ENCODE assay signal across 15 mouse cellular contexts in genomic region chr10:108359974-108360373, GRCm38 (mm10). TPM values are rescaled to one million over a fixed set of nuclear protein-coding genes. Genes with fewer than 3 reads are reported as not detected.
DNase-seq lines count a peak whose midpoint lies in the region; ATAC-seq and TF ChIP-seq lines count a peak whose summit lies in the region.
"Had no signal": no experiment of that assay in that cellular context is flagged by ENCODE, and none has a peak within 500 bp of the region (broad histone marks: within the 10 kb centered on the region; RNA-seq: fewer than 3 reads in every experiment).

No protein-coding gene starts in this region.

- H3K27ac ChIP-seq in liver, embryonic 11.5 days (ENCODE audit: low read depth, low read length), result no peak overlapping the region
- H3K27ac ChIP-seq in midbrain, postnatal 0 days (ENCODE audit: low read depth, low read length), result no peak overlapping the region
- H3K27ac ChIP-seq: hindbrain, embryonic 13.5 days; midbrain, embryonic 13.5 days; neural tube, embryonic 12.5 days had no signal

- DNase-seq in adrenal gland, postnatal 10 days, result peak; percentile 21
- DNase-seq in adrenal gland, postnatal 25 days, result no peak
- DNase-seq in 3T3-L1 (ENCODE audit: low read depth, low spot score), result peak; percentile 25
- DNase-seq in adipocyte (ENCODE audit: low spot score), result peak; percentile 16
- DNase-seq in liver, embryonic 11.5 days (ENCODE audit: low spot score), result no peak
- DNase-seq in layer of hippocampus, adult 18-20 months (ENCODE audit: low spot score in 2 of 2), result no peak
- DNase-seq in midbrain, postnatal 0 days (ENCODE audit: low spot score), result no peak
- DNase-seq: layer of hippocampus, postnatal 36 days; lung, adult 18-20 months had no signal

- H3K4me1 ChIP-seq in liver, embryonic 11.5 days (replicated peaks; ENCODE audit: control insufficient read depth, insufficient read depth, low read length), result no peaks in the 10 kb centered on the region
- H3K4me1 ChIP-seq in midbrain, postnatal 0 days (ENCODE audit: insufficient read depth, low read length), result no peaks in the 10 kb centered on the region
- H3K4me1 ChIP-seq: neural tube, embryonic 12.5 days had no signal

- no peak for TF ChIP-seq CTCF in midbrain, postnatal 0 days (IDR thresholded peaks at IDR 0.05)

- no peak overlapping the region for H3K4me3 ChIP-seq in liver, embryonic 11.5 days (ENCODE audit: low read depth, low read length)
- H3K4me3 ChIP-seq in midbrain, postnatal 0 days (ENCODE audit: low read depth, low read length), result no peak overlapping the region
- H3K4me3 ChIP-seq: heart, embryonic 12.5 days; hindbrain, embryonic 13.5 days; midbrain, embryonic 13.5 days; neural tube, embryonic 12.5 days had no signal

- no peak overlapping the region for H3K4me2 ChIP-seq in liver, embryonic 11.5 days
- H3K4me2 ChIP-seq in midbrain, postnatal 0 days (ENCODE audit: low read depth, low read length, poor library complexity, severe bottlenecking), result no peak overlapping the region
- H3K4me2 ChIP-seq: heart, embryonic 12.5 days; hindbrain, embryonic 13.5 days; midbrain, embryonic 13.5 days; neural tube, embryonic 12.5 days had no signal

- H3K9me3 ChIP-seq in liver, embryonic 11.5 days (ENCODE audit: control insufficient read depth, low read length), result no peaks in the 10 kb centered on the region
- 0 out of 2 replicates have a peak, but pooled peaks cover 4% of the 10 kb centered on the region for H3K9me3 ChIP-seq in midbrain, postnatal 0 days (ENCODE audit: low read length)
- H3K9me3 ChIP-seq: heart, embryonic 12.5 days; hindbrain, embryonic 13.5 days; neural tube, embryonic 12.5 days had no signal

- H3K27me3 ChIP-seq in liver, embryonic 11.5 days (replicated peaks; ENCODE audit: control insufficient read depth, insufficient read depth, low read length), result no peaks in the 10 kb centered on the region
- H3K27me3 ChIP-seq in midbrain, postnatal 0 days (ENCODE audit: insufficient read depth, low read length), result no peaks in the 10 kb centered on the region
- H3K27me3 ChIP-seq: heart, embryonic 12.5 days; hindbrain, embryonic 13.5 days; midbrain, embryonic 13.5 days; neural tube, embryonic 12.5 days had no signal

- H3K36me3 ChIP-seq in liver, embryonic 11.5 days (ENCODE audit: control insufficient read depth, insufficient read depth, low read length), result peaks cover 4% of the 10 kb centered on the region; the same call in 1 of the 2 replicates
- no peaks in the 10 kb centered on the region for H3K36me3 ChIP-seq in midbrain, postnatal 0 days (ENCODE audit: insufficient read depth, low read length)
- H3K36me3 ChIP-seq: hindbrain, embryonic 13.5 days; midbrain, embryonic 13.5 days; neural tube, embryonic 12.5 days had no signal

- 78% methylated on average over 16 of the region's 16 CpGs for whole genome bisulfite sequencing in liver, embryonic 11.5 days
- 87% methylated on average over 16 of the region's 16 CpGs for WGBS in midbrain, postnatal 0 days

- no peak overlapping the region for H3K9ac ChIP-seq in liver, embryonic 11.5 days (ENCODE audit: low read depth, low read length)
- no peak overlapping the region for H3K9ac ChIP-seq in midbrain, postnatal 0 days (replicated peaks; ENCODE audit: low read length, poor library complexity, severe bottlenecking)
- H3K9ac ChIP-seq: heart, embryonic 12.5 days; hindbrain, embryonic 13.5 days; midbrain, embryonic 13.5 days; neural tube, embryonic 12.5 days had no signal

- 0 out of 2 replicates have a peak, but pooled peaks have one; percentile 24 for ATAC-seq in liver, embryonic 11.5 days (replicated peaks; ENCODE audit: low FRiP score)
- ATAC-seq in midbrain, postnatal 0 days (ENCODE audit: low FRiP score), result no peak
- no peak for ATAC-seq in megakaryocyte-erythroid progenitor cell, adult 5-6 weeks (replicated peaks; ENCODE audit: low FRiP score, low TSS enrichment, poor library complexity, severe bottlenecking)
- ATAC-seq: activated CD4-positive, CD25-positive, alpha-beta regulatory T cell, adult 4 months; midbrain, embryonic 13.5 days had no signal

RNA-seq across cellular contexts. Expression of gene Pawr, which starts 28.1 kb away (rescaled TPM):
- 10 to 100 TPM in 1 of 2 experiments, 1 to 10 TPM in 1; 6.7 to 10.4 TPM for total RNA-seq in adrenal gland, postnatal 10 days (2021)
- 11.7 and 12.3 TPM in 2 replicates for total RNA-seq in adrenal gland, postnatal 25 days (2021)
- polyA plus RNA-seq in liver, embryonic 11.5 days (2014; fragmentation: Nextera tagmentation; extraction: Ambion mirVana), result 12.8 and 13.7 TPM in 2 replicates
- 1 to 10 TPM; 2.6 to 2.7 TPM for total RNA-seq in layer of hippocampus, adult 18-20 months (2021)
- total RNA-seq in midbrain, postnatal 0 days (2014; rRNA removed), result 5.1 and 8.4 TPM in 2 replicates
- 1.9 and 2.3 TPM in 2 replicates for polyA plus RNA-seq in midbrain, postnatal 0 days (2015; fragmentation: Nextera tagmentation; extraction: Ambion mirVana)
- not detected in 2 replicates for total RNA-seq in megakaryocyte-erythroid progenitor cell, adult 5-6 weeks (2014; fragmentation: Nextera tagmentation)
- total RNA-seq in megakaryocyte-erythroid progenitor cell, adult 5-6 weeks (2017), result not detected in 2 replicates
- polyA plus RNA-seq: activated CD4-positive, CD25-positive, alpha-beta regulatory T cell, adult 4 months had no signal

Comparison
In these comparisons a context has a peak if more than half of its experiments do, and no peak if none do; other contexts are left out.
1. DNase-seq: peak in adrenal gland, postnatal 10 days (single experiment), 3T3-L1 (single experiment) and adipocyte (single experiment); none in adrenal gland, postnatal 25 days (single experiment), liver, embryonic 11.5 days (single experiment), layer of hippocampus, adult 18-20 months (0 of 2) and midbrain, postnatal 0 days (single experiment).